Comparison of ENCODE assay signal across 8 mouse cellular contexts in genomic region chr2:106692783-106693701, GRCm38 (mm10). TPM values are rescaled to one million over a fixed set of nuclear protein-coding genes. Genes with fewer than 3 reads are reported as not detected.
DNase-seq lines count a peak whose midpoint lies in the region; ATAC-seq lines count a peak whose summit lies in the region.

Gene Mpped2 (plus strand): TSS chr2:106693269.

- H3K36me3 ChIP-seq in embryonic facial prominence, embryonic 14.5 days (ENCODE audit: control insufficient read depth, insufficient read depth, low read length), result no peaks in the 10 kb centered on the region
- H3K36me3 ChIP-seq in midbrain, embryonic 16.5 days (ENCODE audit: control insufficient read depth, insufficient read depth, low read length), result no peaks in the 10 kb centered on the region

- peak within 1 kb of the TSS; percentile 95 for H3K4me2 ChIP-seq in embryonic facial prominence, embryonic 14.5 days (ENCODE audit: low read depth, low read length)
- peak within 1 kb of the TSS; percentile 68 for H3K4me2 ChIP-seq in midbrain, embryonic 16.5 days (ENCODE audit: low read length)

- 0 out of 2 replicates have a peak, but pooled peaks cover 3% of the 10 kb centered on the region for H3K27me3 ChIP-seq in embryonic facial prominence, embryonic 14.5 days (replicated peaks; ENCODE audit: control insufficient read depth, insufficient read depth, low read length)
- H3K27me3 ChIP-seq in midbrain, embryonic 16.5 days (ENCODE audit: control insufficient read depth, insufficient read depth, low read depth, low read length), result no peaks in the 10 kb centered on the region

- no peaks in the 10 kb centered on the region for H3K9me3 ChIP-seq in embryonic facial prominence, embryonic 14.5 days (ENCODE audit: control insufficient read depth, low read length)
- no peaks in the 10 kb centered on the region for H3K9me3 ChIP-seq in midbrain, embryonic 16.5 days (replicated peaks; ENCODE audit: control insufficient read depth, low read length, poor library complexity, severe bottlenecking)

- H3K4me1 ChIP-seq in embryonic facial prominence, embryonic 14.5 days (ENCODE audit: control insufficient read depth, insufficient read depth, low read length), result peaks cover 10% of the 10 kb centered on the region
- peaks cover 27% of the 10 kb centered on the region for H3K4me1 ChIP-seq in midbrain, embryonic 16.5 days (ENCODE audit: control insufficient read depth, insufficient read depth, low read length)

- under 1% methylated on average over 33 of the region's 56 CpGs for WGBS in embryonic facial prominence, embryonic 14.5 days
- 1% methylated on average over 54 of the region's 56 CpGs for WGBS in midbrain, embryonic 16.5 days

- peak; percentile 5 to 17 for DNase-seq in spleen, postnatal 10 days (ENCODE audit: low spot score in 2 of 2)
- DNase-seq in spleen, adult 12 weeks (ENCODE audit: low spot score), result no peak
- DNase-seq in embryonic facial prominence, embryonic 14.5 days (ENCODE audit: low spot score), result peak; percentile 79
- peak; percentile 36 to 53 for DNase-seq in heart, adult 9 months (ENCODE audit: low spot score in 2 of 2)
- peak; percentile 57 for DNase-seq in kidney, adult 9 months
- peak; percentile 56 for DNase-seq in liver
- DNase-seq in thymus, postnatal 0 days (ENCODE audit: low spot score), result peak; percentile 55

- peak within 1 kb of the TSS; percentile 96 for H3K9ac ChIP-seq in embryonic facial prominence, embryonic 14.5 days (ENCODE audit: low read depth, low read length)
- peak within 1 kb of the TSS; percentile 96 for H3K9ac ChIP-seq in midbrain, embryonic 16.5 days (ENCODE audit: low read depth, low read length)

- H3K27ac ChIP-seq in embryonic facial prominence, embryonic 14.5 days (replicated peaks; ENCODE audit: low read depth, low read length), result peak within 1 kb of the TSS; percentile 97
- peak within 1 kb of the TSS; percentile 100 for H3K27ac ChIP-seq in midbrain, embryonic 16.5 days (ENCODE audit: low read length)

- ATAC-seq in embryonic facial prominence, embryonic 14.5 days (ENCODE audit: low read depth), result peak; percentile 79
- ATAC-seq in midbrain, embryonic 16.5 days, result peak; percentile 68

- peak within 1 kb of the TSS; percentile 87 for H3K4me3 ChIP-seq in embryonic facial prominence, embryonic 14.5 days (ENCODE audit: low read depth, low read length)
- peak within 1 kb of the TSS; percentile 90 for H3K4me3 ChIP-seq in midbrain, embryonic 16.5 days (ENCODE audit: low read depth, low read length)

RNA-seq across cellular contexts. Expression of gene Mpped2, which starts in this region (rescaled TPM):
- 52.5 and 63.5 TPM in 2 replicates for polyA plus RNA-seq in embryonic facial prominence, embryonic 14.5 days (2014; fragmentation: Nextera tagmentation; extraction: Ambion mirVana)
- 99.5 and 110 TPM in 2 replicates for polyA plus RNA-seq in midbrain, embryonic 16.5 days (2015; fragmentation: Nextera tagmentation; extraction: Ambion mirVana)
- 8.1 and 8.4 TPM in 2 replicates for polyA plus RNA-seq in thymus, postnatal 0 days (2015; fragmentation: Nextera tagmentation; extraction: Ambion mirVana)
